Mouse (Mus musculus) cerebellum, adult 2 months (tissue): ENCODE measurements around the gene Sfrp5.

Experiments
- CTCF ChIP-seq: fragments of 200-500 bp; IDR thresholded peaks from 2 replicates; pipeline ENCODE4 v1.5.1; 2011; ENCODE audit warnings: low read depth, mild to moderate bottlenecking, control low read depth, low read length, moderate library complexity, borderline replicate concordance; ENCODE audit not compliant: insufficient read depth
- POLR2A ChIP-seq: fragments of 200-500 bp; IDR thresholded peaks from 2 replicates; pipeline ENCODE4 v1.6.1; 2011; ENCODE audit warnings: low read length, control low read depth, borderline replicate concordance; ENCODE audit not compliant: insufficient read depth

GRCm38 (mm10) chr19:42177461-42177860 lies 24.6 kb downstream of the Sfrp5 start:
- TF ChIP-seq POLR2A: no peak
- no peak for TF ChIP-seq CTCF
